Mouse (Mus musculus): ENCODE measurements around the gene Nsf. TPM values are rescaled to one million over a fixed set of nuclear protein-coding genes. Genes with fewer than 3 reads are reported as not detected.

Gene Nsf
- total and polyA plus RNA-seq, 3 experiments: 37.9 to 40.2 TPM; not detected in 1

DNA sequence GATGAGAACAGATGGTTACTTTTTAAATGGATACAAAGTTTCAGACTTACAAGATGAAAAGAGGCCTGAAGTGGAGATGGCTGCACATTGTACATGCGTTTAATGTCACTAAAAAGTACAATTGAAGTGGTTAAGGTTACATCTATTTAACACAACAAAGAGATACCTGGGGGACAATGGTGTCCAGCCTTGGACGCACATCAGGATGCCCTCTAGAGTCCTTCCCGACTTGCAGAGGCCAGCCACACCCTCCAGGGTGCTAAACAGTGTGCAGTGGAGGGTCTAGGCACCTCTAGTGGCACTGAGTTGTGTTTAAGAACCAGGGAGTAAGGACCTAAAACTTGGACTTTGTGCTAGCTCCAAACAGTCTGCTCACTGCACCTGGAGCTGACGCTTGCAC lies 89.4 kb downstream of the Nsf start:
- Histone ChIP-seq H3K4me3 (ENCODE audit: control insufficient read depth in 1 of 2, insufficient read depth in 1 of 2, low read depth in 2 of 2, low read length in 2 of 2) (no peak overlapping the region), H3K4me1 (ENCODE audit: control insufficient read depth in 1 of 2, insufficient read depth in 2 of 2, low read length in 2 of 2) (peaks cover 10% of the 10 kb centered on the region in 2 experiments), H3K9ac (ENCODE audit: control insufficient read depth, low read depth, low read length, poor library complexity, severe bottlenecking) (no peak overlapping the region), H3K79me2 (ENCODE audit: control insufficient read depth, insufficient read depth, low read length, poor library complexity) (no peaks in the 10 kb centered on the region), H3K9me3 (replicated peaks; ENCODE audit: insufficient read depth, low read length) (no peaks in the 10 kb centered on the region), H3K27me3 (ENCODE audit: control insufficient read depth in 1 of 2, insufficient read depth in 2 of 2, low read length in 2 of 2) (no peaks in the 10 kb centered on the region), H3K36me3 (ENCODE audit: control insufficient read depth in 1 of 2, insufficient read depth in 2 of 2, low read length in 2 of 2) (peaks cover 0 to 14% of the 10 kb centered on the region in 2 experiments), H3K27ac (ENCODE audit: control insufficient read depth, low read depth, low read length) (no peak overlapping the region)
- TF ChIP-seq TCF12 (IDR thresholded peaks at IDR 0.05; ENCODE audit: low read depth, low read length) (no peak), SMC3 (IDR thresholded peaks at IDR 0.05; ENCODE audit: low read depth, low read length) (no peak), BHLHE40 (IDR thresholded peaks at IDR 0.05; ENCODE audit: borderline replicate concordance, low read depth, low read length) (no peak), CHD2 (IDR thresholded peaks at IDR 0.05; ENCODE audit: low read length) (no peak), CTCF (IDR thresholded peaks at IDR 0.05 in 2 of 3, conservative IDR thresholded peaks at IDR 0.05 in 1 of 3; ENCODE audit: control insufficient read depth in 1 of 3, insufficient read depth in 1 of 3, low read depth in 2 of 3, low read length in 3 of 3, poor library complexity in 1 of 3, severe bottlenecking in 1 of 3) (no peak), ELF1 (IDR thresholded peaks at IDR 0.05; ENCODE audit: low read depth, low read length) (no peak), MXI1 (IDR thresholded peaks at IDR 0.05; ENCODE audit: low read depth, low read length) (no peak), TAL1 (IDR thresholded peaks at IDR 0.05; ENCODE audit: low read length) (no peak), POLR2A (IDR thresholded peaks at IDR 0.05; ENCODE audit: control insufficient read depth in 1 of 2, insufficient read depth in 1 of 2, low read depth in 1 of 2, low read length in 2 of 2, poor library complexity in 1 of 2) (no peak), ZKSCAN1 (IDR thresholded peaks at IDR 0.05; ENCODE audit: low read depth, low read length) (no peak), HCFC1 (IDR thresholded peaks at IDR 0.05; ENCODE audit: low read depth, low read length) (no peak), RAD21 (IDR thresholded peaks at IDR 0.05; ENCODE audit: low read depth, low read length) (no peak), NRF1 (IDR thresholded peaks at IDR 0.05; ENCODE audit: insufficient read depth, low read depth, low read length, poor library complexity, severe bottlenecking) (no peak), KAT2A (conservative IDR thresholded peaks at IDR 0.05; ENCODE audit: low read depth, low read length) (no peak), SIN3A (IDR thresholded peaks at IDR 0.05; ENCODE audit: low read length) (no peak), USF1 (IDR thresholded peaks at IDR 0.05; ENCODE audit: low read depth, low read length) (no peak), MEF2A (IDR thresholded peaks at IDR 0.05; ENCODE audit: extremely low read depth, insufficient replicate concordance, low read depth, low read length, poor library complexity, severe bottlenecking) (no peak)
- DNase-seq (ENCODE audit: low read depth, low spot score): no peak

DNA sequence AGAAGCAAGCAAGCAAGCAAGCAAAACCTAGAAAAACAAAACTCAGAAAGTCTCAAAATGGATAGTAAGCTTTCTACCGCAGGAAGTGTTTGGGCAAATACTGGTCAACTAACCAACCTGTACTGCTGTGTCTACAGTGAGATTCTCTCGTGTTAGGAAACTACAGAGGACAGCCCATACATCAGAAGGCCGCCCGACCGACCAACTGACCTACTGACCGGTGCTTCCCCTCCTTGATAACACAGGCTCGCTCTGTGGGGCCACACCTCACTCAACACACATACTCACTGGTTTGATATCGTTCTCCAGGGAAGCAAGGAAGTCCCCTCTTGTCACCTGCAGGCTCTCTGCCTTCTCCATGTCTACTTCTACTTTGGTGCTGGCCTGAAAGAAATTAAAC lies 90.9 kb downstream of the Nsf start:
- Histone ChIP-seq H3K36me3 (ENCODE audit: control insufficient read depth in 1 of 2, insufficient read depth in 2 of 2, low read length in 2 of 2) (peaks cover 0 to 26% of the 10 kb centered on the region in 2 experiments), H3K79me2 (ENCODE audit: control insufficient read depth, insufficient read depth, low read length, poor library complexity) (no peaks in the 10 kb centered on the region), H3K27me3 (ENCODE audit: control insufficient read depth in 1 of 2, insufficient read depth in 2 of 2, low read length in 2 of 2) (no peaks in the 10 kb centered on the region), H3K27ac (ENCODE audit: control insufficient read depth, low read depth, low read length) (no peak overlapping the region), H3K4me1 (ENCODE audit: control insufficient read depth in 1 of 2, insufficient read depth in 2 of 2, low read length in 2 of 2) (peaks cover 17 to 23% of the 10 kb centered on the region in 2 experiments), H3K9ac (ENCODE audit: control insufficient read depth, low read depth, low read length, poor library complexity, severe bottlenecking) (no peak overlapping the region), H3K4me3 (ENCODE audit: control insufficient read depth in 1 of 2, insufficient read depth in 1 of 2, low read depth in 2 of 2, low read length in 2 of 2) (no peak overlapping the region), H3K9me3 (replicated peaks; ENCODE audit: insufficient read depth, low read length) (no peaks in the 10 kb centered on the region)
- TF ChIP-seq ELF1 (IDR thresholded peaks at IDR 0.05; ENCODE audit: low read depth, low read length) (no peak), HCFC1 (IDR thresholded peaks at IDR 0.05; ENCODE audit: low read depth, low read length) (no peak), POLR2AphosphoS5 (IDR thresholded peaks at IDR 0.05; ENCODE audit: borderline replicate concordance, low read depth, low read length) (no peak), ZMIZ1 (IDR thresholded peaks at IDR 0.05; ENCODE audit: low read depth, low read length) (no peak), SMC3 (IDR thresholded peaks at IDR 0.05; ENCODE audit: low read depth, low read length) (no peak), NRF1 (IDR thresholded peaks at IDR 0.05; ENCODE audit: insufficient read depth, low read depth, low read length, poor library complexity, severe bottlenecking) (no peak), RCOR1 (IDR thresholded peaks at IDR 0.05; ENCODE audit: low read depth, low read length) (no peak)
- no peak for DNase-seq (ENCODE audit: low read depth, low spot score)
